Mouse (Mus musculus): ENCODE measurements at regions not wholly inside any gene's neighbourhood (a gene's known extent, or its start where the extent isn't known, plus 50 kb on each side); places are given as distances from the start of the nearest gene placed in this dataset.

- TF ChIP-seq CTCF (IDR thresholded peaks at IDR 0.05; ENCODE audit: control insufficient read depth, insufficient read depth, insufficient read length) (no peak), USF1 (IDR thresholded peaks at IDR 0.05; ENCODE audit: low read depth) (no peak), MYOG (IDR thresholded peaks at IDR 0.05; ENCODE audit: control insufficient read depth, extremely low read depth, insufficient read length) (no peak), MAX (IDR thresholded peaks at IDR 0.05) (no peak), MYOD1 (IDR thresholded peaks at IDR 0.05; ENCODE audit: control insufficient read depth, insufficient read length, low read depth) (no peak), CEBPB (IDR thresholded peaks at IDR 0.05; ENCODE audit: low read depth) (no peak), FOSL1 (IDR thresholded peaks at IDR 0.05; ENCODE audit: insufficient read depth, low read length, poor library complexity, severe bottlenecking) (no peak)
These were observed 228.4 kb downstream of the Rab11fip2 start for GRCm38 (mm10) chr19:59715086-59715485.
